Mouse (Mus musculus): ENCODE data around the gene Polr2e. TPM values are rescaled to one million over a fixed set of nuclear protein-coding genes. Genes with fewer than 3 reads are reported as not detected.

Polr2e gene
- polyA plus RNA-seq, 1 experiment from 2014 or later = 174 TPM

DNA sequence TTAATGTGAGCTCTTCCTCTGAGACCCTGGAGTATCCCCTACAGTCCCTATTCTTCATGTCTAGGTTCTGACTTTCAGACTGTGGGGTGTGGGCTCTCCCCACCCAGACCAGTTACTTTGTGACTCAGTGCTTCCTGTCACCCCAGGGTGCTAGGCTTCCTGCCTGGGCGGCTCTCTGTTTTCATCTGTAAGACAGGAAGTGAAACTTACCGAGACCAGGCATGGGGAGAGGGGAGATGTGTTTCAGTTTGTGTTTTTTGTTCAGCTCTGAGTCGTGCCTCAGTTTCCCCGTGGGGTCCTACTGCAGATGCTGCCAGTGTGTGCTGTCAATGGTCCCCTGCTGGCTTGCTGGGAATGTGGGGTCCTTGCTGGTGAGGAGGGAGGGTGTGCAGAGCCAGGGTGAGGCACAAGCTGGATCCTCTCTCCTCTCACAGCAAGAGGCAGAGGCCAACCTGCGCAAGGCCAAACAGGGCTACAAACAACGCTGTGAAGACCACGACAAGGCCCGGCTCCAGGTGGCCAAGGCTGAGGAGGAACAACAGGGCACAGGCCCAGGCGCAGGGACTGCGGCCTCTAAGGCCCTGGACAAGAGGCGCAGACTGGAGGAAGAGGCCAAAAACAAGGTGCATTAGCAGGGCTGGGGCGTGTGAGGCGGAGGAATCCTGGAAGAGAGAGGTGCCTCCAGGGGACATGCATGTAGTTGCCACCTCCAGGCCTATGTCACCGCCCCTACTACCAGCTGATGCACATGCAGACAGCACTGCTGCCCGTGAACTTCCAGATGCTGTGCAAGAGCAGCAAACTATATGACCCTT lies 15.2 kb downstream of the Polr2e start:
- Histone ChIP-seq H3K4me1 (ENCODE audit: control insufficient read depth, insufficient read depth, low read length) (peaks cover 16% of the 10 kb centered on the region), H3K27ac (ENCODE audit: low read length) (peak overlapping the region; percentile 23; the same call in 1 of the 2 replicates), H3K9me3 (replicated peaks; ENCODE audit: control insufficient read depth, low read length) (no peaks in the 10 kb centered on the region), H3K36me3 (ENCODE audit: control insufficient read depth, insufficient read depth, low read length) (no peaks in the 10 kb centered on the region), H3K4me2 (ENCODE audit: low read depth, low read length) (no peak overlapping the region), H3K9ac (ENCODE audit: low read length) (no peak overlapping the region; the same call in 1 of the 2 replicates), H3K4me3 (replicated peaks; ENCODE audit: low read length) (no peak overlapping the region), H3K27me3 (ENCODE audit: control insufficient read depth, insufficient read depth, low read length) (no peaks in the 10 kb centered on the region)
- ATAC-seq (ENCODE audit: insufficient read depth, low FRiP score) = no peak
- 74% methylated on average over 15 of the region's 15 CpGs for WGBS

DNA sequence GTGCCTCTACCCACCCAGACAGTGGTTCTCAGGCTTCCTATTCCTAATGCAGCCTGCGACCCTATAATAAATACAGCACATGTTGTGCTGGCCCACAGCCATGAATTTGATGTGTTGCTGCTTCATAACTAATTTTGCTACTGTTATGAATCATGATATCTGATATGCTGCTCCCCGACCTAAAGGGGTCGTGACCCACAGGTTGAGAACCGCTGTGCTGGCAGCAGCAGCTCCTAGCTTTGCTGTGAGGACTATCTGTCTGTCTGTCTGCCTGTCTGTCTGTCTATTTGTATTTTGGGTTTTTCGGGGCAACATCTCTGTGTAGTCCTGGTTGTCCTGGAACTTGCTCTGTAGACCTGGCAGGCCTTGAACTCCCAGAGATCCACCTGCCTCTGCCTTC lies 15.8 kb downstream of the Polr2e start:
- Histone ChIP-seq H3K9me3 (replicated peaks; ENCODE audit: control insufficient read depth, low read length) (no peaks in the 10 kb centered on the region), H3K4me3 (replicated peaks; ENCODE audit: low read length) (no peak overlapping the region), H3K36me3 (ENCODE audit: control insufficient read depth, insufficient read depth, low read length) (no peaks in the 10 kb centered on the region), H3K27ac (ENCODE audit: low read length) (0 out of 2 replicates have a peak overlapping the region, but pooled peaks have one; percentile 23), H3K4me2 (ENCODE audit: low read depth, low read length) (no peak overlapping the region), H3K27me3 (ENCODE audit: control insufficient read depth, insufficient read depth, low read length) (no peaks in the 10 kb centered on the region), H3K4me1 (ENCODE audit: control insufficient read depth, insufficient read depth, low read length) (peaks cover 23% of the 10 kb centered on the region), H3K9ac (ENCODE audit: low read length) (no peak overlapping the region)
- 67% methylated on average over 5 of the region's 5 CpGs for WGBS
- no peak for ATAC-seq (ENCODE audit: insufficient read depth, low FRiP score)

DNA sequence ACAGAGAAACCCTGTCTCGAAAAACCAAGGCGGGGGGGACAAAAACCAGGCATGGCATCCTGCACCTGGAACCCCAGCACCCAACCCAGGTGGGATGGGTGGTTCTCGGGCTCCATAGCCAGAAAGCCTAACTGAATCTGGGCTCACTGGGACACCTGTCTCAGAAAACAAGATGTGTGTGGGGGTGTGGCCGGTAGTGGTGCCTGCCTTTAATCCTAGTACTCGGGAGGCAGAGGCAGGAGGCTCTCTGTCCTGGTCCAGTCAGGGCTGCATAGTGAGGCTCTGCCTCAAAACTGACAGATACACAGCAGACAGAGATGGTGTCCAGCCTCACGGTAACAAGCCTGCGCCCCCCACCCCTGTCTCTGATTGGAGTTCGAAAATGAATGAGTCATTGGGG lies 16.8 kb downstream of the Polr2e start:
- Histone ChIP-seq H3K36me3 (ENCODE audit: control insufficient read depth, insufficient read depth, low read length) (no peaks in the 10 kb centered on the region), H3K4me2 (ENCODE audit: low read depth, low read length) (no peak overlapping the region), H3K4me1 (ENCODE audit: control insufficient read depth, insufficient read depth, low read length) (peaks cover 26% of the 10 kb centered on the region), H3K9ac (ENCODE audit: low read length) (no peak overlapping the region), H3K9me3 (replicated peaks; ENCODE audit: control insufficient read depth, low read length) (no peaks in the 10 kb centered on the region), H3K27me3 (ENCODE audit: control insufficient read depth, insufficient read depth, low read length) (no peaks in the 10 kb centered on the region), H3K27ac (ENCODE audit: low read length) (no peak overlapping the region), H3K4me3 (replicated peaks; ENCODE audit: low read length) (no peak overlapping the region)
- WGBS = 89% methylated on average over 8 of the region's 8 CpGs
- no peak for ATAC-seq (ENCODE audit: insufficient read depth, low FRiP score)

DNA sequence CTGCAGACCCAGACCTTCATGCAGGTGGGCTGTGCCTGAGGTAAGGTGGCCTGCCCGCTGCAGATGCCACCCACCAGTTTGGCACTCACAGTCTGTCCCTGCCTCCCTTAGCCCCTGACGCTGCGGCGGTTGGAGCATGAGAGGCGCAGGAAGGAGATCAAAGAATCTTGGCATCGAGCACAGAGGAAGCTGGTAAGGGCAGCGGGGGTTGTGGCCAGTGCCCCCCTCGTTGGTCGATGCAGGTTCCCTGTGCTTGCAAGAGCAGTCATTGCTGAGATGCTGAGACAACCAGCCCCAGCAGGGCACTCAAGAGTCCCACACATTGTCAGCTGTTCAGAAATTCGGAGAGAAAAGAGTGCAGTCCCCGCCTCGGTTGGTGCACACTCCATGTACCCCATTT lies 17.4 kb downstream of the Polr2e start:
- H3K9ac ChIP-seq (ENCODE audit: low read length) = no peak overlapping the region
- 91% methylated on average over 12 of the region's 12 CpGs for WGBS
- H3K27ac ChIP-seq (ENCODE audit: low read length) = no peak overlapping the region
- no peaks in the 10 kb centered on the region for H3K9me3 ChIP-seq (replicated peaks; ENCODE audit: control insufficient read depth, low read length)
- H3K4me1 ChIP-seq (ENCODE audit: control insufficient read depth, insufficient read depth, low read length) = peaks cover 29% of the 10 kb centered on the region
- no peaks in the 10 kb centered on the region for H3K36me3 ChIP-seq (ENCODE audit: control insufficient read depth, insufficient read depth, low read length)
- no peak overlapping the region for H3K4me3 ChIP-seq (replicated peaks; ENCODE audit: low read length)
- ATAC-seq (ENCODE audit: insufficient read depth, low FRiP score) = no peak
- no peaks in the 10 kb centered on the region for H3K27me3 ChIP-seq (ENCODE audit: control insufficient read depth, insufficient read depth, low read length)
- H3K4me2 ChIP-seq (ENCODE audit: low read depth, low read length) = no peak overlapping the region

DNA sequence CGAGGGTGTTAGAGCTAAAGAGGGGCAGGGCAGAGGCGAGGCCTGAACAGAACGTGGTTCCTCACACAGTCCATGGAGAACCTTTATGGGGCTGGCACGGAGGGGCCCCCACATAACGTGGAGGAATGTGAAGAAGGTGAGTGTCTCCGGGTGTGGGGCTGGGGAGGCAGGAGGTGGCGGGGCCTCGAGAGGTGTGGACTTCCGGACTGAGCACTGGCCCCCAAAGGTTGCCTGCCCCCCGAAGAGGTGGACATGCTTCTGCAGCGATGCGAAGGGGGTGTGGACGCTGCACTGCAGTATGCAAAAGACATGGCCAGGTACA lies 18.3 kb downstream of the Polr2e start:
- H3K4me2 ChIP-seq (ENCODE audit: low read depth, low read length) = no peak overlapping the region
- peaks cover 29% of the 10 kb centered on the region for H3K4me1 ChIP-seq (ENCODE audit: control insufficient read depth, insufficient read depth, low read length)
- no peak overlapping the region for H3K27ac ChIP-seq (ENCODE audit: low read length)
- no peak overlapping the region for H3K9ac ChIP-seq (ENCODE audit: low read length)
- WGBS = 85% methylated on average over 13 of the region's 13 CpGs
- H3K9me3 ChIP-seq (replicated peaks; ENCODE audit: control insufficient read depth, low read length) = no peaks in the 10 kb centered on the region
- no peaks in the 10 kb centered on the region; the same call in 1 of the 2 replicates for H3K27me3 ChIP-seq (ENCODE audit: control insufficient read depth, insufficient read depth, low read length)
- no peak overlapping the region for H3K4me3 ChIP-seq (replicated peaks; ENCODE audit: low read length)
- ATAC-seq (ENCODE audit: insufficient read depth, low FRiP score) = no peak
- H3K36me3 ChIP-seq (ENCODE audit: control insufficient read depth, insufficient read depth, low read length) = no peaks in the 10 kb centered on the region

DNA sequence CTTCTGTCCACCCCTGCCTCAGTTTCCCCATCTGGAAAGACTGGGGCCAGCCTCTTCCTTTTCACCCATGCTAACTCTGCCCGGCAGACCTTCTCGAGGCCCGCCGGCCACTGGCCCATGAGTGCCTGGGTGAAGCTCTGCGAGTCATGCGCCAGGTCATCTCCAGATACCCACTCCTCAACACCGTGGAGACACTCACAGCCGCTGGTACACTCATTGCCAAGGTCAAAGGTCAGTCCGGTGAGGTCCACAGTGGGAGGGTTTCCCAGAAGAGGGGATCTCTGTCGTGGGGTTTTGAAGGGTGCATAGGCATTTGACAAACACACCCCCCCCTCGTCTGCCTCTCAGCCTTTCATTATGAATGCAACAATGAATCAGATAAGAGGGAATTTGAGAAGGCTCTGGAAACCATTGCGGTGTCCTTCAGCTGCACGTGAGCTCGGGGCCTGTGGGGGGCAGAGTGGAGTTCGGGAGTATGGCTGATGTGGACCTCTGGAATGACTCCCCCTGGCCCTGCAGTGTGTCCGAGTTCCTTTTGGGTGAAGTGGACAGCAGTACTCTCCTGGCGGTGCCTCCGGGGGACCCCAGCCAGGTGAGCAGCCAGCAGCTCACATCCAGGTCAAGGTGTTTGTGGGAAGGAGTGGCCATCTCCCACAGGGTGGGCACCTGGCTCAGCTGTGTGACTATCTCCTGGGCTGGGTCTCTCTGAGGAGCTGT lies 18.8 kb downstream of the Polr2e start:
- Histone ChIP-seq H3K36me3 (ENCODE audit: control insufficient read depth, insufficient read depth, low read length) (no peaks in the 10 kb centered on the region), H3K27ac (ENCODE audit: low read length) (no peak overlapping the region), H3K27me3 (ENCODE audit: control insufficient read depth, insufficient read depth, low read length) (no peaks in the 10 kb centered on the region; the same call in 1 of the 2 replicates), H3K4me3 (replicated peaks; ENCODE audit: low read length) (no peak overlapping the region), H3K4me2 (ENCODE audit: low read depth, low read length) (no peak overlapping the region), H3K9me3 (replicated peaks; ENCODE audit: control insufficient read depth, low read length) (no peaks in the 10 kb centered on the region), H3K9ac (ENCODE audit: low read length) (no peak overlapping the region), H3K4me1 (ENCODE audit: control insufficient read depth, insufficient read depth, low read length) (peaks cover 29% of the 10 kb centered on the region)
- 80% methylated on average over 18 of the region's 18 CpGs for WGBS
- no peak for ATAC-seq (ENCODE audit: insufficient read depth, low FRiP score)

DNA sequence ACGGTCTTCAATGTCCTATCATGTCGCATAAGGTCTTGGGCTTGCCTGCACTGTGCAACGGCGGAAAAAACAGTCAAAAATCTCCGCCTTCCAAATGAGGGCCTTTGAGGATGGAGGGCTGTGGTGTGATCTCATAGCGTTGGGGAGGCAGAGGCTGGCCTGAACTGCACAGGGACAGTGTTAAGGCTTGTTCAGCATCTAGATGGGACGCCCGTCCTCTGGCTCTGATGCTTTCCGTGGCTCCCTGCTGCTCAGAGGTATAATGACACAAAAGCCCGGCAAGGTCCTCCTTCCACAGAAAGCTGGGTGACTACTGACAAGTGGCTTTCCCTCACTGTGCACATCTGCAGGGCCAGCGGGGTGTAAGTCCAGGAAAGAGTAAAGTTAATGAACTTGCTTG lies 19.4 kb downstream of the Polr2e start:
- 48% methylated on average over 11 of the region's 11 CpGs for WGBS
- H3K36me3 ChIP-seq (ENCODE audit: control insufficient read depth, insufficient read depth, low read length) = no peaks in the 10 kb centered on the region
- H3K27ac ChIP-seq (ENCODE audit: low read length) = no peak overlapping the region
- no peaks in the 10 kb centered on the region; the same call in 1 of the 2 replicates for H3K27me3 ChIP-seq (ENCODE audit: control insufficient read depth, insufficient read depth, low read length)
- H3K4me2 ChIP-seq (ENCODE audit: low read depth, low read length) = peak overlapping the region; percentile 48
- H3K9ac ChIP-seq (ENCODE audit: low read length) = peak overlapping the region; percentile 65
- no peaks in the 10 kb centered on the region for H3K9me3 ChIP-seq (replicated peaks; ENCODE audit: control insufficient read depth, low read length)
- H3K4me3 ChIP-seq (replicated peaks; ENCODE audit: low read length) = peak overlapping the region; percentile 36
- no peak for ATAC-seq (ENCODE audit: insufficient read depth, low FRiP score)
- H3K4me1 ChIP-seq (ENCODE audit: control insufficient read depth, insufficient read depth, low read length) = peaks cover 27% of the 10 kb centered on the region

DNA sequence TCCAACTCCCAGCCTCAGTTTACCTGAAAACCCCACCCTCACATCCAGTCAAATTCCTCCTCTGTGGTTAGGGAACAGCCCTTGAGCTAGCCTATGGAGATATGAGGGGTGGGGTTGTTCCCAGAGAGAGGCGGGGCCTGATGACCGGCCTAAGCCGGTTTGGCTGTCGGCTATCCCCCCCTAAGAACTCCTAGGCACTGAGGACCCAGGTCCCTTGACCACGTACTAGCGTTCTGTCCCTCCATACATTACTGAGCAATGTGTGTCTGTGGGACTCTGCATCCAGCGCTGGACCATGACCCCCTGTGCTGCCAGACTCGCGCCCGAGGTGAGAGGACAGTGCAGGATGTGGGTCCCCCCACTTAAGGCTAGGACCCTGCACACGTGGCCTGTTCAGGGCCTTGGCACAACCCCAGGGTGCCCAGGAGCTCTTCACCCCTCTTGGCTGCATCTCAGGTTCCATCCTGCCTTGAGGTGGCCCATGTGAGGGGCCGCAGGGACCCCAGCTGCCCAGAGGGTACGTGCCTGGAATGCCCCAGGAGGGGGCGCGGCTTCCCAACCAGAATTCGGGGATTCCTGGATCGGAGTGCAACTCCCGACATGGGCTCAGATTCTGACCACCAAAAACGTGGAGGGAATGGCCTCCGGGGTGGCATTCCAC lies 20.0 kb downstream of the Polr2e start:
- ATAC-seq (ENCODE audit: insufficient read depth, low FRiP score) = 0 out of 2 replicates have a peak, but pooled peaks have one; percentile 44
- H3K9ac ChIP-seq (ENCODE audit: low read length) = peak overlapping the region; percentile 65
- WGBS = 23% methylated on average over 20 of the region's 20 CpGs

More for the DNA sequence above, 20.0 kb downstream of the Polr2e start:
- Histone ChIP-seq H3K36me3 (ENCODE audit: control insufficient read depth, insufficient read depth, low read length) (no peaks in the 10 kb centered on the region), H3K4me2 (ENCODE audit: low read depth, low read length) (peak overlapping the region; percentile 48), H3K9me3 (replicated peaks; ENCODE audit: control insufficient read depth, low read length) (no peaks in the 10 kb centered on the region), H3K4me1 (ENCODE audit: control insufficient read depth, insufficient read depth, low read length) (peaks cover 24% of the 10 kb centered on the region), H3K27me3 (ENCODE audit: control insufficient read depth, insufficient read depth, low read length) (no peaks in the 10 kb centered on the region; the same call in 1 of the 2 replicates), H3K4me3 (replicated peaks; ENCODE audit: low read length) (peak overlapping the region; percentile 36), H3K27ac (ENCODE audit: low read length) (peak overlapping the region; percentile 60)

Data from stomach, embryonic 16.5 days (tissue).